Mouse (Mus musculus): Measurements from ENCODE around the gene Fam240b. TPM values are rescaled to one million over a fixed set of nuclear protein-coding genes. Genes with fewer than 3 reads are reported as not detected.

The Fam240b gene
- polyA plus RNA-seq, 1 experiment: not detected

- Histone ChIP-seq H3K4me1 (ENCODE audit: control insufficient read depth, insufficient read depth, low read length) (no peaks in the 10 kb centered on the region), H3K27ac (ENCODE audit: insufficient read depth, low read depth, low read length) (no peak overlapping the region), H3K4me3 (ENCODE audit: insufficient read depth, low read depth, low read length) (no peak overlapping the region)
- WGBS: 3% methylated on average over 1 of the region's 1 CpGs
- TF ChIP-seq POLR2A (IDR thresholded peaks at IDR 0.05; ENCODE audit: insufficient read depth, low read depth, low read length): no peak
- TF ChIP-seq CTCF (IDR thresholded peaks at IDR 0.05; ENCODE audit: insufficient read depth, low read depth, low read length): no peak
Observed at GRCm38 (mm10) chr13:64447947-64448346, 49.6 kb downstream of the Fam240b start.

- TF ChIP-seq POLR2A (IDR thresholded peaks at IDR 0.05; ENCODE audit: insufficient read depth, low read depth, low read length) (no peak), CTCF (IDR thresholded peaks at IDR 0.05; ENCODE audit: insufficient read depth, low read depth, low read length) (no peak)
- no peaks in the 10 kb centered on the region for H3K4me1 ChIP-seq (ENCODE audit: control insufficient read depth, insufficient read depth, low read length)
- no peak overlapping the region for H3K27ac ChIP-seq (ENCODE audit: insufficient read depth, low read depth, low read length)
- H3K4me3 ChIP-seq (ENCODE audit: insufficient read depth, low read depth, low read length): no peak overlapping the region
- 80% methylated on average over 9 of the region's 9 CpGs for WGBS
Observed at GRCm38 (mm10) chr13:64445254-64445920, 52.2 kb downstream of the Fam240b start.

- WGBS: 70% methylated on average over 4 of the region's 4 CpGs
- TF ChIP-seq CTCF (IDR thresholded peaks at IDR 0.05; ENCODE audit: insufficient read depth, low read depth, low read length) (no peak), POLR2A (IDR thresholded peaks at IDR 0.05; ENCODE audit: insufficient read depth, low read depth, low read length) (no peak)
- Histone ChIP-seq H3K27ac (ENCODE audit: insufficient read depth, low read depth, low read length) (no peak overlapping the region), H3K4me1 (ENCODE audit: control insufficient read depth, insufficient read depth, low read length) (peaks cover 5% of the 10 kb centered on the region), H3K4me3 (ENCODE audit: insufficient read depth, low read depth, low read length) (no peak overlapping the region)
Observed at GRCm38 (mm10) chr13:64443263-64443894, 54.2 kb downstream of the Fam240b start.

GRCm38 (mm10) chr13:64440592-64440991 lies 57.0 kb downstream of the Fam240b start:
- TF ChIP-seq POLR2A (IDR thresholded peaks at IDR 0.05; ENCODE audit: insufficient read depth, low read depth, low read length) (no peak), CTCF (IDR thresholded peaks at IDR 0.05; ENCODE audit: insufficient read depth, low read depth, low read length) (no peak)
- H3K4me1 ChIP-seq (ENCODE audit: control insufficient read depth, insufficient read depth, low read length): peaks cover 5% of the 10 kb centered on the region

GRCm38 (mm10) chr13:64439471-64439870 lies 58.1 kb downstream of the Fam240b start:
- Histone ChIP-seq H3K4me3 (ENCODE audit: insufficient read depth, low read depth, low read length) (no peak overlapping the region), H3K4me1 (ENCODE audit: control insufficient read depth, insufficient read depth, low read length) (peaks cover 5% of the 10 kb centered on the region), H3K27ac (ENCODE audit: insufficient read depth, low read depth, low read length) (no peak overlapping the region)
- WGBS: 79% methylated on average over 5 of the region's 5 CpGs
- TF ChIP-seq CTCF (IDR thresholded peaks at IDR 0.05; ENCODE audit: insufficient read depth, low read depth, low read length): no peak
- no peak for TF ChIP-seq POLR2A (IDR thresholded peaks at IDR 0.05; ENCODE audit: insufficient read depth, low read depth, low read length)

More at GRCm38 (mm10) chr13:64440592-64440991, 57.0 kb downstream of the Fam240b start:
- WGBS: 85% methylated on average over 4 of the region's 4 CpGs
- Histone ChIP-seq H3K4me3 (ENCODE audit: insufficient read depth, low read depth, low read length) (no peak overlapping the region), H3K27ac (ENCODE audit: insufficient read depth, low read depth, low read length) (no peak overlapping the region)

GRCm38 (mm10) chr13:64438863-64439452 lies 58.6 kb downstream of the Fam240b start:
- TF ChIP-seq CTCF (IDR thresholded peaks at IDR 0.05; ENCODE audit: insufficient read depth, low read depth, low read length): peak; percentile 39
- no peak for TF ChIP-seq POLR2A (IDR thresholded peaks at IDR 0.05; ENCODE audit: insufficient read depth, low read depth, low read length)
- Histone ChIP-seq H3K27ac (ENCODE audit: insufficient read depth, low read depth, low read length) (no peak overlapping the region), H3K4me1 (ENCODE audit: control insufficient read depth, insufficient read depth, low read length) (peaks cover 5% of the 10 kb centered on the region), H3K4me3 (ENCODE audit: insufficient read depth, low read depth, low read length) (no peak overlapping the region)
- 50% methylated on average over 9 of the region's 9 CpGs for WGBS

GRCm38 (mm10) chr13:64437801-64438200 lies 59.8 kb downstream of the Fam240b start:
- WGBS: 80% methylated on average over 7 of the region's 7 CpGs
- H3K4me3 ChIP-seq (ENCODE audit: insufficient read depth, low read depth, low read length): no peak overlapping the region
- peaks cover 5% of the 10 kb centered on the region for H3K4me1 ChIP-seq (ENCODE audit: control insufficient read depth, insufficient read depth, low read length)
- H3K27ac ChIP-seq (ENCODE audit: insufficient read depth, low read depth, low read length): no peak overlapping the region
- TF ChIP-seq POLR2A (IDR thresholded peaks at IDR 0.05; ENCODE audit: insufficient read depth, low read depth, low read length) (no peak), CTCF (IDR thresholded peaks at IDR 0.05; ENCODE audit: insufficient read depth, low read depth, low read length) (no peak)

GRCm38 (mm10) chr13:64432017-64432995 lies 65.3 kb downstream of the Fam240b start, which contains the start of gene Cdk20:
Cdk20 (plus strand) TSS chr13:64432314.
- Histone ChIP-seq H3K4me1 (ENCODE audit: control insufficient read depth, insufficient read depth, low read length) (no peaks in the 10 kb centered on the region), H3K27ac (ENCODE audit: insufficient read depth, low read depth, low read length) (peak within 1 kb of the TSS; percentile 72), H3K4me3 (ENCODE audit: insufficient read depth, low read depth, low read length) (peak within 1 kb of the TSS; percentile 68)
- WGBS: 0% methylated on average over 57 of the region's 57 CpGs
- peak; percentile 77 for TF ChIP-seq CTCF (IDR thresholded peaks at IDR 0.05; ENCODE audit: insufficient read depth, low read depth, low read length)
- TF ChIP-seq POLR2A (IDR thresholded peaks at IDR 0.05; ENCODE audit: insufficient read depth, low read depth, low read length): no peak; the same call in 1 of the 2 replicates

Other genes starting within 250 kb of the Fam240b start
- not detected in 2 replicates for gene Cdc14b, start 222.5 kb downstream of the Fam240b start, polyA plus RNA-seq (2012; ENCODE audit: insufficient read depth, insufficient read length, low replicate concordance, missing spikeins)
- not detected in 2 replicates for gene Aaed1, start 185.1 kb downstream of the Fam240b start, polyA plus RNA-seq (2012; ENCODE audit: insufficient read depth, insufficient read length, low replicate concordance, missing spikeins)
- gene Ctsl, start 126.9 kb downstream of the Fam240b start, polyA plus RNA-seq (2012; ENCODE audit: insufficient read depth, insufficient read length, low replicate concordance, missing spikeins): 723 and 1,283 TPM in 2 replicates
- not detected in 2 replicates for gene Cdk20, start 65.5 kb downstream of the Fam240b start, polyA plus RNA-seq (2012; ENCODE audit: insufficient read depth, insufficient read length, low replicate concordance, missing spikeins)

Data from olfactory bulb, adult 2 months (tissue).